Mouse (Mus musculus) spleen, adult 10 weeks (tissue): ENCODE results near the gene Olfr1212. TPM values are rescaled to one million over a fixed set of nuclear protein-coding genes. Genes with fewer than 3 reads are reported as not detected.

Source experiments
- polyA plus RNA-seq: library from polyadenylated mRNA; stranded (reverse); fragments of 350-450 nt; fragmentation: Illumina TruSeq; extraction: RNeasy Lipid Tissue Mini Kit (QIAGEN cat#74804); gene quantifications from one replicate; pipeline ENCODE4 v1.2.3, GENCODE M21; 2015; ENCODE audit warnings: low replicate concordance; ENCODE audit not compliant: insufficient read depth

The Olfr1212 gene
- not detected for polyA plus RNA-seq

GRCm38 (mm10) chr2:88953669-88954068 lies at the start of gene Olfr1212:
TSS of gene Olfr1212 (plus strand) at chr2:88953969.

DNA sequence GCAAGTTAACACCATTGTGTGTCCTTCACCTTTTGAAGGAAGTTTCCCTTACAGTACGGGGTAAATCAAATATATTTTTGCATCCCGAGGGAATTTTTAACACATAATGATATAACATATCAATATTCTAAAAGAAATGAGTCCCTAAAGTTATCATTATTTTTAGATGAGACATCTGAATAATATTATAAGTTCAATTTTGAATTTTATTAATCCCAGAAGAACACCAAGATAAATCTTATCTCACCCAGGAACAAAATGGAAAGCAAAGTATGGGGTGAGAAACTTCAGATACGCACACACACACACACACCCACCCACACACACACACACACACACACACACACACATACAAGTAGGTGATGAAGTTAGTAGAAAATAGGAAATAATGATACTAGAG lies 38.7 kb upstream of the Olfr1212 start, which contains the start of gene Olfr1209:
Olfr1209 (minus strand) TSS at position 101 of the 400 bp plus-strand sequence.

GRCm38 (mm10) chr2:88938011-88938410 lies 15.8 kb upstream of the Olfr1212 start, which contains the start of gene Olfr1211:
TSS of gene Olfr1211 (minus strand) at chr2:88938111.

GRCm38 (mm10) chr2:88980181-88980580 lies 26.4 kb downstream of the Olfr1212 start, which contains the start of gene Gm13762:
TSS of gene Gm13762 (minus strand) at chr2:88980281.

DNA sequence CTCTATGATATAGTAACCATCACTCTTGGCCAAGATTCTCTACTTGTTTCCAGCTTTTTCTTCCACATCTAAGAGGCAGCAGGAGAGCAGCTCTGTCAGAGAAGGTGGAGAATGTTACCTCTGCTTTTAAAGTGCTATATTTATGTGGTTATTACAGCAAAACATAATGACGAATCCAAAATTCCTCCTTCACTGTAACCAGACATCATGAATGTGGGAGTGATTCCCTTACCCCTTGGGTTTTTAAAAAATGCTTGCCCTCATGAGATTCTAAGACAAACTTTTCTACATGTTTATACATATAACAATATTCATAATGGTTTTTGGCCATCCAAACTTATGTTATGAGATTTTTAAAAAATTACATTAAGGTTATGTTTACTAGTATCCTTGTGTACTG lies 38.8 kb downstream of the Olfr1212 start, which contains the start of gene Olfr1214:
Olfr1214 (minus strand) TSS at position 101 of the 400 bp plus-strand sequence.

GRCm38 (mm10) chr2:89006873-89007272 lies 53.1 kb downstream of the Olfr1212 start, which contains the start of gene Olfr1215:
TSS of gene Olfr1215 (minus strand) at chr2:89006973.

Other genes with a start within 250 kb of the Olfr1212 start
- gene Olfr1196, start 249.4 kb upstream of the Olfr1212 start, polyA plus RNA-seq: not detected
- gene Olfr1197, start 221.6 kb upstream of the Olfr1212 start, polyA plus RNA-seq: not detected
- not detected for gene Olfr1198, start 202.6 kb upstream of the Olfr1212 start, polyA plus RNA-seq
- gene Olfr1199, start 193.5 kb upstream of the Olfr1212 start, polyA plus RNA-seq: not detected
- not detected for gene Olfr1200, start 183.5 kb upstream of the Olfr1212 start, polyA plus RNA-seq
- gene Olfr1201, start 160.9 kb upstream of the Olfr1212 start, polyA plus RNA-seq: not detected
- not detected for gene Olfr1202, start 139.5 kb upstream of the Olfr1212 start, polyA plus RNA-seq
- not detected for gene Olfr1205, start 124.2 kb upstream of the Olfr1212 start, polyA plus RNA-seq
- not detected for gene Olfr1204, start 104.7 kb upstream of the Olfr1212 start, polyA plus RNA-seq
- gene Olfr1206, start 90.7 kb upstream of the Olfr1212 start, polyA plus RNA-seq: not detected
- gene Olfr1208, start 51.7 kb upstream of the Olfr1212 start, polyA plus RNA-seq: not detected
- not detected for gene Olfr1209, start 38.8 kb upstream of the Olfr1212 start, polyA plus RNA-seq
- gene Olfr1211, start 15.9 kb upstream of the Olfr1212 start, polyA plus RNA-seq: not detected
- not detected for gene Gm13762, start 26.3 kb downstream of the Olfr1212 start, polyA plus RNA-seq
- gene Olfr1214, start 38.7 kb downstream of the Olfr1212 start, polyA plus RNA-seq: not detected
- gene Olfr1215, start 53.0 kb downstream of the Olfr1212 start, polyA plus RNA-seq: not detected
- gene Olfr1216, start 64.4 kb downstream of the Olfr1212 start, polyA plus RNA-seq: not detected
- not detected for gene Olfr1217, start 78.1 kb downstream of the Olfr1212 start, polyA plus RNA-seq
- gene Olfr1218, start 107.2 kb downstream of the Olfr1212 start, polyA plus RNA-seq: not detected
- not detected for gene Olfr1219, start 129.5 kb downstream of the Olfr1212 start, polyA plus RNA-seq
- not detected for gene Olfr1220, start 152.9 kb downstream of the Olfr1212 start, polyA plus RNA-seq
- gene Olfr1221, start 163.3 kb downstream of the Olfr1212 start, polyA plus RNA-seq: not detected
- not detected for gene Olfr1222, start 179.1 kb downstream of the Olfr1212 start, polyA plus RNA-seq
- not detected for gene Olfr1223, start 197.6 kb downstream of the Olfr1212 start, polyA plus RNA-seq
- gene Olfr1224-ps1, start 210.1 kb downstream of the Olfr1212 start, polyA plus RNA-seq: not detected
- not detected for gene Olfr1225, start 220.7 kb downstream of the Olfr1212 start, polyA plus RNA-seq
- gene Olfr1226, start 246.1 kb downstream of the Olfr1212 start, polyA plus RNA-seq: not detected